ENCODE assay signal across 8 mouse cellular contexts in genomic region chr6:73367616-73368015, GRCm38 (mm10).
A peak's percentile ranks its signal among the peaks of the same experiment; 100 is the strongest.
DNase-seq lines count a peak whose midpoint lies in the region; ATAC-seq and TF ChIP-seq lines count a peak whose summit lies in the region.

No protein-coding gene starts in this region.

- no peaks in the 10 kb centered on the region for H3K9me3 ChIP-seq in hindbrain, embryonic 11.5 days (ENCODE audit: control insufficient read depth, low read length)
- no peaks in the 10 kb centered on the region for H3K9me3 ChIP-seq in lung, postnatal 0 days (ENCODE audit: low read length)

- no peak for TF ChIP-seq EP300 in lung, postnatal 0 days (IDR thresholded peaks at IDR 0.05)

- no peak overlapping the region for H3K9ac ChIP-seq in hindbrain, embryonic 11.5 days (ENCODE audit: low read depth, low read length)
- no peak overlapping the region for H3K9ac ChIP-seq in lung, postnatal 0 days (replicated peaks; ENCODE audit: low read depth)

- H3K36me3 ChIP-seq in hindbrain, embryonic 11.5 days (ENCODE audit: control insufficient read depth, insufficient read depth, low read length), result no peaks in the 10 kb centered on the region
- H3K36me3 ChIP-seq in lung, postnatal 0 days (ENCODE audit: insufficient read depth, low read length), result no peaks in the 10 kb centered on the region

- TF ChIP-seq CTCF in lung, postnatal 0 days (IDR thresholded peaks at IDR 0.05), result peak; percentile 95

- H3K4me2 ChIP-seq in hindbrain, embryonic 11.5 days (replicated peaks; ENCODE audit: low read depth, low read length), result no peak overlapping the region
- peak overlapping the region; percentile 42 for H3K4me2 ChIP-seq in lung, postnatal 0 days (replicated peaks; ENCODE audit: low read depth, low read length)

- H3K4me1 ChIP-seq in hindbrain, embryonic 11.5 days (replicated peaks; ENCODE audit: control insufficient read depth, insufficient read depth, low read length), result no peaks in the 10 kb centered on the region
- peaks cover 5% of the 10 kb centered on the region; the same call in 1 of the 2 replicates for H3K4me1 ChIP-seq in lung, postnatal 0 days (ENCODE audit: insufficient read depth, low read depth, low read length)

- no peak overlapping the region for H3K4me3 ChIP-seq in hindbrain, embryonic 11.5 days (ENCODE audit: low read depth, low read length)
- H3K4me3 ChIP-seq in lung, postnatal 0 days (ENCODE audit: low read depth, low read length), result no peak overlapping the region

- H3K27me3 ChIP-seq in hindbrain, embryonic 11.5 days (ENCODE audit: control insufficient read depth, insufficient read depth, low read length), result no peaks in the 10 kb centered on the region
- no peaks in the 10 kb centered on the region for H3K27me3 ChIP-seq in lung, postnatal 0 days (replicated peaks; ENCODE audit: insufficient read depth, low read length)

- no peak overlapping the region for H3K27ac ChIP-seq in hindbrain, embryonic 11.5 days (ENCODE audit: low read depth, low read length)
- H3K27ac ChIP-seq in lung, postnatal 0 days (ENCODE audit: low read length), result no peak overlapping the region

- peak; percentile 70; the same call in 1 of the 2 replicates for ATAC-seq in hindbrain, embryonic 11.5 days (ENCODE audit: low FRiP score)
- ATAC-seq in lung, postnatal 0 days, result peak; percentile 55; the same call in 1 of the 2 replicates

- 10% methylated on average over 5 of the region's 5 CpGs for WGBS in hindbrain, embryonic 11.5 days
- WGBS in lung, postnatal 0 days, result 2% methylated on average over 5 of the region's 5 CpGs

- DNase-seq in NIH3T3 (ENCODE audit: low read depth), result peak; percentile 90
- DNase-seq in cerebellum, adult 8-10 months, result peak; percentile 81
- peak; percentile 86 for DNase-seq in forelimb bud, embryonic 11.5 days (ENCODE audit: low read depth, low spot score)
- peak; percentile 89 for DNase-seq in hindbrain, embryonic 11.5 days (ENCODE audit: low spot score)
- DNase-seq in layer of hippocampus, adult 9-10 months (ENCODE audit: low spot score), result peak; percentile 72
- DNase-seq in lung, postnatal 0 days (ENCODE audit: low spot score), result peak; percentile 85
- peak; percentile 51 for DNase-seq in retina, adult 2 months (ENCODE audit: low read depth, low spot score)
- DNase-seq in yolk sac, embryonic 10.5 days (ENCODE audit: low spot score), result peak; percentile 48
